Mouse (Mus musculus): ENCODE measurements around the gene Mapkap1. TPM values are rescaled to one million over a fixed set of nuclear protein-coding genes. Genes with fewer than 3 reads are reported as not detected.
"Not testable (repeated sequence)": the region's sequence is repeated elsewhere in the genome, so short reads cannot be mapped to it uniquely, and the experiment has no call there.

The Mapkap1 gene
- polyA plus RNA-seq, 1 experiment from 2014 or later: 60.7 TPM

GRCm38 (mm10) chr2:34424186-34424585 is 17.6 kb downstream of the Mapkap1 start:
- H3K4me2 ChIP-seq (ENCODE audit: low read depth, low read length): no peak overlapping the region

GRCm38 (mm10) chr2:34425573-34426223 is 19.1 kb downstream of the Mapkap1 start:
- H3K9me3 ChIP-seq (replicated peaks; ENCODE audit: control insufficient read depth, low read length): no peaks in the 10 kb centered on the region
- H3K9ac ChIP-seq (ENCODE audit: low read length): no peak overlapping the region
- no peak overlapping the region for H3K4me3 ChIP-seq (ENCODE audit: low read length)
- no peak overlapping the region for H3K27ac ChIP-seq (ENCODE audit: low read length)
- no peaks in the 10 kb centered on the region for H3K27me3 ChIP-seq (ENCODE audit: control insufficient read depth, insufficient read depth, low read length)
- H3K4me1 ChIP-seq (ENCODE audit: control insufficient read depth, insufficient read depth, low read length): peaks cover 3% of the 10 kb centered on the region; the same call in 1 of the 2 replicates
- H3K36me3 ChIP-seq (ENCODE audit: control insufficient read depth, insufficient read depth): no peaks in the 10 kb centered on the region
- 82% methylated on average over 4 of the region's 4 CpGs for WGBS
- ATAC-seq (replicated peaks; ENCODE audit: extremely low read depth, insufficient read depth, low FRiP score): no peak
- no peak overlapping the region for H3K4me2 ChIP-seq (ENCODE audit: low read depth, low read length)

More at GRCm38 (mm10) chr2:34424186-34424585, 17.6 kb downstream of the Mapkap1 start:
- Histone ChIP-seq H3K27ac (ENCODE audit: low read length) (no peak overlapping the region), H3K4me3 (ENCODE audit: low read length) (no peak overlapping the region), H3K27me3 (ENCODE audit: control insufficient read depth, insufficient read depth, low read length) (no peaks in the 10 kb centered on the region), H3K9ac (ENCODE audit: low read length) (no peak overlapping the region), H3K4me1 (ENCODE audit: control insufficient read depth, insufficient read depth, low read length) (peaks cover 3% of the 10 kb centered on the region; the same call in 1 of the 2 replicates), H3K36me3 (ENCODE audit: control insufficient read depth, insufficient read depth) (no peaks in the 10 kb centered on the region), H3K9me3 (replicated peaks; ENCODE audit: control insufficient read depth, low read length) (no peaks in the 10 kb centered on the region)
- WGBS: 86% methylated on average over 3 of the region's 3 CpGs
- no peak for ATAC-seq (replicated peaks; ENCODE audit: extremely low read depth, insufficient read depth, low FRiP score)

DNA sequence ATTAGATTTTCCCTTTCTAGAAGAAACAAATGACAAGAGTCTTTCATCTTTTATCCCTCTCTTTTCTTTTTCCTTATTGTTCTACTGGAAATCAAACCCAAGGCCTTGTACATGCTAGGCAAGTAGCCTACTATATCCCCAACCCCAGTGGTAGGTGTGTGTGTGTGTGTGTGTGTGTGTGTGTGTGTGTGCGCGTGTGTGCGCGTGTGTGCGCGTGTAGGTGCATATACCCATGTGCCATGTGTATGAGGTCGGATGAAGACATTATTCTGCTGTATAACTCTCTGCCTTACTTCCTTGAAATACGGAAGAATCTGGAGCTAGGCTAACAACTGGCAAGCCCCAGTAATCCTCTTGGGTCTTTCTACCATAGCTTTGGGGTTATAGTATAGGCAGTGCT is 24.1 kb downstream of the Mapkap1 start:
- no peak overlapping the region for H3K4me3 ChIP-seq (ENCODE audit: low read length)
- H3K4me2 ChIP-seq (ENCODE audit: low read depth, low read length): no peak overlapping the region
- peaks cover 1% of the 10 kb centered on the region; the same call in 1 of the 2 replicates for H3K4me1 ChIP-seq (ENCODE audit: control insufficient read depth, insufficient read depth, low read length)
- no peaks in the 10 kb centered on the region for H3K9me3 ChIP-seq (replicated peaks; ENCODE audit: control insufficient read depth, low read length)
- 97% methylated on average over 8 of the region's 8 CpGs for WGBS
- 0 out of 2 replicates have a peak, but pooled peaks cover 2% of the 10 kb centered on the region for H3K36me3 ChIP-seq (ENCODE audit: control insufficient read depth, insufficient read depth)
- H3K9ac ChIP-seq (ENCODE audit: low read length): no peak overlapping the region
- no peaks in the 10 kb centered on the region for H3K27me3 ChIP-seq (ENCODE audit: control insufficient read depth, insufficient read depth, low read length)
- H3K27ac ChIP-seq (ENCODE audit: low read length): no peak overlapping the region
- no peak for ATAC-seq (replicated peaks; ENCODE audit: extremely low read depth, insufficient read depth, low FRiP score)

DNA sequence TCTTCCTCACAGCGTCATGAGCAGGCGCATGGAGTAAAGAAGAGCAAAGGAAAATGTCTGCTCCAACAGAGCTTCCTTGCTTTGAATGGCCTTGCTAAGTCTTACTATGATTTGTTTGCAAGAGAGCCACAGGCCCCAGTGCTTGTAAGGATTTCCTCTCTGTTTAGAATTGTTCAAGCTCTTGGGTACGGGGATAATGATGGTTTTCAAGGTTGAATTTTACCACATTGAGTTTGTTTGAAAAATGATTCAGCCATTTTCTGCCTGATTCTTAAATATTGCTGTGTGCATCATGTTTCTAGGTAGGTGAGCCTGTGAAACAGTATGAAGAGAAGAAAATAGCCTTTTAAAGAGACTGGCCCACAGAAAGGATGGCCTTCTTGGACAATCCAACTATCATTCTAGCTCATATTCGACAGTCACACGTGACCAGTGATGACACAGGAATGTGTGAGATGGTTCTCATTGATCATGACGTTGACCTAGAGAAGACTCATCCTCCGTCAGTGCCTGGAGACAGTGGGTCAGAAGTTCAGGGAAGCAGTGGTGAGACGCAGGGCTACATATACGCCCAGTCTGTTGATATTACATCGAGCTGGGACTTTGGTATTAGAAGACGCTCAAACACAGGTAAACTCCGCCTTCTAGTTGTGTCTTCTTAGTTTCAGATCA is 25.3 kb downstream of the Mapkap1 start:
- H3K27me3 ChIP-seq (ENCODE audit: control insufficient read depth, insufficient read depth, low read length): no peaks in the 10 kb centered on the region
- H3K9me3 ChIP-seq (replicated peaks; ENCODE audit: control insufficient read depth, low read length): no peaks in the 10 kb centered on the region
- H3K4me2 ChIP-seq (ENCODE audit: low read depth, low read length): no peak overlapping the region
- H3K4me1 ChIP-seq (ENCODE audit: control insufficient read depth, insufficient read depth, low read length): no peaks in the 10 kb centered on the region
- no peak overlapping the region for H3K27ac ChIP-seq (ENCODE audit: low read length)
- WGBS: 91% methylated on average over 12 of the region's 12 CpGs
- no peak for ATAC-seq (replicated peaks; ENCODE audit: extremely low read depth, insufficient read depth, low FRiP score)
- no peak overlapping the region for H3K9ac ChIP-seq (ENCODE audit: low read length)
- H3K4me3 ChIP-seq (ENCODE audit: low read length): no peak overlapping the region
- H3K36me3 ChIP-seq (ENCODE audit: control insufficient read depth, insufficient read depth): peaks cover 2% of the 10 kb centered on the region; the same call in 1 of the 2 replicates

DNA sequence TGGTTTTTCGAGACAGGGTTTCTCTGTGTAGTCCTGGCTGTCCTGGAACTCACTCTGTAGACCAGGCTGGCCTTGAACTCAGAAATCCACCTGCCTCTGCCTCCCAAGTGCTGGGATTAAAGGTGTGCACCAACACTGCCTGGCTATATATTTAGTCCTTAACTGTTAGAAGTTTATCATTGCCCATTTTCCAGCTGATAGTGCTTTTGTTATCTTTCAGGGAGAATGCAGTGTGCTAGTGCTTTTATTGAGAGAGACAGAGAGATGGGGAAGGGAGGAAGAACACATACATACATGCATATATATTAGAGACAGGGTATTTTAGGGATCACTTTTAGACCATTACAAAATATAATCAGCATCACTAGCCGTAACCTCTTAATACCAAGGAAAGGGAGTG is 26.3 kb downstream of the Mapkap1 start:
- WGBS: 98% methylated on average over 1 of the region's 2 CpGs
- not testable (repeated sequence) for H3K27me3 ChIP-seq (ENCODE audit: control insufficient read depth, insufficient read depth, low read length); H3K36me3 ChIP-seq (ENCODE audit: control insufficient read depth, insufficient read depth); H3K4me3 ChIP-seq (ENCODE audit: low read length); ATAC-seq (replicated peaks; ENCODE audit: extremely low read depth, insufficient read depth, low FRiP score); H3K4me1 ChIP-seq (ENCODE audit: control insufficient read depth, insufficient read depth, low read length); H3K27ac ChIP-seq (ENCODE audit: low read length); H3K4me2 ChIP-seq (ENCODE audit: low read depth, low read length); H3K9me3 ChIP-seq (replicated peaks; ENCODE audit: control insufficient read depth, low read length); H3K9ac ChIP-seq (ENCODE audit: low read length)

- no peaks in the 10 kb centered on the region for H3K9me3 ChIP-seq (replicated peaks; ENCODE audit: control insufficient read depth, low read length)
- no peak overlapping the region for H3K9ac ChIP-seq (ENCODE audit: low read length)
- 77% methylated on average over 3 of the region's 3 CpGs for WGBS
- H3K27me3 ChIP-seq (ENCODE audit: control insufficient read depth, insufficient read depth, low read length): no peaks in the 10 kb centered on the region
- peaks cover 5% of the 10 kb centered on the region; the same call in 1 of the 2 replicates for H3K36me3 ChIP-seq (ENCODE audit: control insufficient read depth, insufficient read depth)
- no peak overlapping the region for H3K4me3 ChIP-seq (ENCODE audit: low read length)
- no peak overlapping the region for H3K27ac ChIP-seq (ENCODE audit: low read length)
- ATAC-seq (replicated peaks; ENCODE audit: extremely low read depth, insufficient read depth, low FRiP score): no peak
- no peak overlapping the region for H3K4me2 ChIP-seq (ENCODE audit: low read depth, low read length)
- H3K4me1 ChIP-seq (ENCODE audit: control insufficient read depth, insufficient read depth, low read length): no peaks in the 10 kb centered on the region
Measured at GRCm38 (mm10) chr2:34436321-34436720, 29.8 kb downstream of the Mapkap1 start.

GRCm38 (mm10) chr2:34448756-34449155 is 42.2 kb downstream of the Mapkap1 start:
- H3K9me3 ChIP-seq (replicated peaks; ENCODE audit: control insufficient read depth, low read length): no peaks in the 10 kb centered on the region
- H3K9ac ChIP-seq (ENCODE audit: low read length): no peak overlapping the region
- H3K4me1 ChIP-seq (ENCODE audit: control insufficient read depth, insufficient read depth, low read length): peaks cover 4% of the 10 kb centered on the region; the same call in 1 of the 2 replicates
- no peak overlapping the region for H3K27ac ChIP-seq (ENCODE audit: low read length)
- H3K36me3 ChIP-seq (ENCODE audit: control insufficient read depth, insufficient read depth): no peaks in the 10 kb centered on the region
- H3K4me2 ChIP-seq (ENCODE audit: low read depth, low read length): no peak overlapping the region
- ATAC-seq (replicated peaks; ENCODE audit: extremely low read depth, insufficient read depth, low FRiP score): no peak
- H3K27me3 ChIP-seq (ENCODE audit: control insufficient read depth, insufficient read depth, low read length): no peaks in the 10 kb centered on the region
- no peak overlapping the region for H3K4me3 ChIP-seq (ENCODE audit: low read length)
- 73% methylated on average over 4 of the region's 4 CpGs for WGBS

DNA sequence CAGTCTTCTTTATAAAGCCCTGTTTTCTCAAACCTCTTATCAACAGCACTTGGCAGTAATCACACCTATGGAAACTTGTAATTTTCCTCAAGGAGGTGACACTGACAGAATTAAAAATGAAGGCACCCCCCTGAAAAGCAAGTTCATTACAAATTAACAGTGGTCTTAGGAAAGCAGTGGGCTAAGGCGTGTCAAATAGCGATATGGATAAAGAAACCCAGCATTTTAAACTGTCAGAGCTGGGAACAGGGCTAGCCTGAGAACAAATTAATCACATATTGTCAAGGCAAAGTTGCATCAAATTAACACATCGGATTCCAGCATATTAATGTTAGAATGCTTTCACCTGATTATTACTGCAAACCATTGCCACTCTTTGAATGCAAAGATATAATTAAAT is 55.9 kb downstream of the Mapkap1 start:
- no peaks in the 10 kb centered on the region for H3K4me1 ChIP-seq (ENCODE audit: control insufficient read depth, insufficient read depth, low read length)
- no peak overlapping the region for H3K27ac ChIP-seq (ENCODE audit: low read length)
- H3K36me3 ChIP-seq (ENCODE audit: control insufficient read depth, insufficient read depth): no peaks in the 10 kb centered on the region
- H3K4me2 ChIP-seq (ENCODE audit: low read depth, low read length): no peak overlapping the region
- H3K27me3 ChIP-seq (ENCODE audit: control insufficient read depth, insufficient read depth, low read length): no peaks in the 10 kb centered on the region
- H3K9me3 ChIP-seq (replicated peaks; ENCODE audit: control insufficient read depth, low read length): no peaks in the 10 kb centered on the region
- no peak overlapping the region for H3K9ac ChIP-seq (ENCODE audit: low read length)
- ATAC-seq (replicated peaks; ENCODE audit: extremely low read depth, insufficient read depth, low FRiP score): no peak
- H3K4me3 ChIP-seq (ENCODE audit: low read length): no peak overlapping the region
- WGBS: 77% methylated on average over 3 of the region's 3 CpGs

DNA sequence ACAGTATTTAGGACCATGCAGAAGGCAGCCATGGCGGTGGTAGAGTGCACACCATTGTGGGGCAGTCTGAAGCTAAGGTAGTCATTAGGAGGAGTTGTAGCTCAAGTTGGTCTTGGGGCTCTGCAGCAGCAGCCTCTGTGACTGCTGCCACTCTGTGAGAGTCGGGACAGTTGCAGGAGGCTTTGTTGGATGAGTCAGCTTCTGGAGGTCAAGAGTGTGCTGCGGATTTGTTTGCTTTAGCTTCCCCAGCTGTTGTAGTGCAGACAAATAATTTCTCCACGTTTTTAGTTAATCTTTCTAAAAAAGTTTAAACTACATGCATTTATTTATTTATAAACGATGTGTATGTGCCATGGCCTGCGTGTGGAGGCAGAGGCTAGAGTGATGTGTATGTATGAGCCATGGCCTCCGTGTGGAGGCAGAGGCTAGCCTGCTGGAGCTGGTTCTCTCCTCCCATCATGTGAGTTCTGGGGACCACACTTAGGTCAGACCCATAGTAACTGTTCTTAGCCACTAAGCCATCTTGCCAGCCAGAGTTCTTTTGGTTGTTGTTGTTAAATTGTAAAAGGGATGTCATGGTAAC is 62.1 kb downstream of the Mapkap1 start:
- H3K4me2 ChIP-seq (ENCODE audit: low read depth, low read length): no peak overlapping the region
- no peaks in the 10 kb centered on the region for H3K9me3 ChIP-seq (replicated peaks; ENCODE audit: control insufficient read depth, low read length)
- WGBS: 63% methylated on average over 7 of the region's 7 CpGs
- H3K36me3 ChIP-seq (ENCODE audit: control insufficient read depth, insufficient read depth): no peaks in the 10 kb centered on the region
- H3K27ac ChIP-seq (ENCODE audit: low read length): no peak overlapping the region
- H3K27me3 ChIP-seq (ENCODE audit: control insufficient read depth, insufficient read depth, low read length): no peaks in the 10 kb centered on the region
- H3K4me3 ChIP-seq (ENCODE audit: low read length): no peak overlapping the region
- no peak for ATAC-seq (replicated peaks; ENCODE audit: extremely low read depth, insufficient read depth, low FRiP score)
- no peak overlapping the region for H3K9ac ChIP-seq (ENCODE audit: low read length)
- H3K4me1 ChIP-seq (ENCODE audit: control insufficient read depth, insufficient read depth, low read length): no peaks in the 10 kb centered on the region
